Mouse (Mus musculus): ENCODE data around the gene Gm9507. TPM values are rescaled to one million over a fixed set of nuclear protein-coding genes. Genes with fewer than 3 reads are reported as not detected.
"Not testable (repeated sequence)": the region's sequence is repeated elsewhere in the genome, so short reads cannot be mapped to it uniquely, and the experiment has no call there.

The Gm9507 gene
- polyA plus RNA-seq, 1 experiment = not detected

DNA sequence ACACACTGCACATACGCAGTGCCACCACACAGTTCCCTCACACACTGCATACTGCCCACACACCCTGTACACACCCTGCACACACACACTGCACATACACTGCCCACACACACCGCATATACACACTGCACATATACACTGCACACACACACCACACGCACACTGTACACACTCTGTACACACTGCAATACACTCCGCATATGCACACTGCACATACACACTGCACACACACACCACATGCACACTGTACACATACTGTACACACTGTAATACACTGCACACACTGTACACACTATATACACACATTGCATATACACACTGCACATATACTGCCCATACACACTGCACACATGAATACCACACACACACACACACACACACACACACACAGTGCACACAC lies 6.9 kb upstream of the Gm9507 start:
- H3K27me3 ChIP-seq (ENCODE audit: control insufficient read depth) = no peaks in the 10 kb centered on the region
- H3K4me3 ChIP-seq (replicated peaks) = no peak overlapping the region
- no peak for TF ChIP-seq TAL1 (IDR thresholded peaks at IDR 0.05; ENCODE audit: low read length)
- no peak for TF ChIP-seq GATA1 (IDR thresholded peaks at IDR 0.05; ENCODE audit: low read length)
- H3K9me3 ChIP-seq (ENCODE audit: control insufficient read depth, low read length) = no peaks in the 10 kb centered on the region; the same call in 1 of the 2 replicates
- H3K36me3 ChIP-seq (ENCODE audit: control insufficient read depth) = no peaks in the 10 kb centered on the region
- H3K4me1 ChIP-seq (ENCODE audit: control insufficient read depth) = no peaks in the 10 kb centered on the region

DNA sequence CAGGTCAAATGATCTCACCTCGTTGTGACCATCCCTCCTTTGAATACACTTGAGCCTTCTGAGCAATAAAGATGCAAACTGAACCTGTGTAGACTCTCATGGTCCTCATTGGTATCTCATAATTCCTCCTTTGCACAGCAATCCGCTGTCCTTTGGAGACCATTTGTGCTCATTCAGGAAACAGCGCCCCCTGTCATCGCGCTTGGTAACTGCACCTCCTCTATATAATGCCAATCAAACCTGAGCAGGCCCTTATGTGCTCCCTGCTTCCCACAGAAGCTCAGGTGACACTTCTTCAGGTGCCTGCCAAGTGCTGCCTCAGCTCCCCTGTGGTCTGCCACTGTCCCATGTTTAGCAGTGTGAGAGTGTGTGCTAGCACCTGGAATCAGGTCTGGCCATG lies 3.9 kb upstream of the Gm9507 start:
- H3K4me1 ChIP-seq (ENCODE audit: control insufficient read depth) = no peaks in the 10 kb centered on the region
- H3K4me3 ChIP-seq (replicated peaks) = no peak overlapping the region
- H3K9me3 ChIP-seq (ENCODE audit: control insufficient read depth, low read length) = no peaks in the 10 kb centered on the region; the same call in 1 of the 2 replicates
- no peak for TF ChIP-seq TAL1 (IDR thresholded peaks at IDR 0.05; ENCODE audit: low read length)
- no peak for TF ChIP-seq GATA1 (IDR thresholded peaks at IDR 0.05; ENCODE audit: low read length)
- no peaks in the 10 kb centered on the region for H3K27me3 ChIP-seq (ENCODE audit: control insufficient read depth)
- H3K36me3 ChIP-seq (ENCODE audit: control insufficient read depth) = no peaks in the 10 kb centered on the region

DNA sequence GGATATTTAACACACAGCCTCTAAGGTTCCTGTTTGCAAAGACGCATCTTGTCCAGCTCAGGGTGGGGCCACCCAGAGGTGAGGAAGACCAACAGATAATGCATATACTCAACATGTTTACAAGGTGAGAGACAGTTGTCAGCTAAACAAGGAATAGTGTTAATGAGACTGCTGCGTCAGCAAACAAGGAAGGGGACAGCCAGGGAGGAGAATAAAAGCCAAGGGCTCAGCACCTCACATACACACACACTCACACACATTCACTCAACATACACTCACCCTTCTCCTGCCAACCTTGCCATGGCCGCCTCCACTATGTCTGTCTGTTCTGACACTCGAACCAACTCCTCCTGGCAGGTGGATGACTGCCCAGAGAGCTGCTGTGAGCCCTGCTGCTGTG lies 2.7 kb upstream of the Gm9507 start, which contains the start of gene Gm2696:
TSS of gene Gm2696 (plus strand) at position 301 of the 400 bp plus-strand sequence.
- H3K27me3 ChIP-seq (ENCODE audit: control insufficient read depth) = no peaks in the 10 kb centered on the region
- TF ChIP-seq TAL1 (IDR thresholded peaks at IDR 0.05; ENCODE audit: low read length) = no peak
- TF ChIP-seq GATA1 (IDR thresholded peaks at IDR 0.05; ENCODE audit: low read length) = no peak
- no peak within 1 kb of the TSS for H3K4me3 ChIP-seq (replicated peaks)
- H3K36me3 ChIP-seq (ENCODE audit: control insufficient read depth) = no peaks in the 10 kb centered on the region
- H3K9me3 ChIP-seq (ENCODE audit: control insufficient read depth, low read length) = no peaks in the 10 kb centered on the region; the same call in 1 of the 2 replicates
- no peaks in the 10 kb centered on the region for H3K4me1 ChIP-seq (ENCODE audit: control insufficient read depth)

DNA sequence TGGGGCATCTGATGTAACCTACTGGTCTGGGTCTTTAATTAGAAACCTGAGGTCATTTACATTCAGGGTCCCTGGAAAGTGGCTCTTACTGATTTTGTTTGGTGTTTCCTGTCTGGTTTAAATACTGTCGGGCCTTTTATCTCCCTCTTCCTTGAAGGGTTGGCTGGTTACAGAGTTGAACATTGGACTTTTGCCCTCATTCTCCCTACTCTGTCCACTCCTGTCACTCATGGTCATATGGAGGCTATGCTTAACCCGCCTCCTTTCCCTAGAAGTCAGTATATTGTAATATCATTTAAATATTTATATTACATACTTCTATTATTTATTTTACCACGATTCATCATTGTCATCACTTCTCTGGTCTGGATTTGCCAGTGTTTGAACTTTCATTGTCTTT lies 7.5 kb downstream of the Gm9507 start:
- no peak overlapping the region for H3K4me3 ChIP-seq (replicated peaks)

DNA sequence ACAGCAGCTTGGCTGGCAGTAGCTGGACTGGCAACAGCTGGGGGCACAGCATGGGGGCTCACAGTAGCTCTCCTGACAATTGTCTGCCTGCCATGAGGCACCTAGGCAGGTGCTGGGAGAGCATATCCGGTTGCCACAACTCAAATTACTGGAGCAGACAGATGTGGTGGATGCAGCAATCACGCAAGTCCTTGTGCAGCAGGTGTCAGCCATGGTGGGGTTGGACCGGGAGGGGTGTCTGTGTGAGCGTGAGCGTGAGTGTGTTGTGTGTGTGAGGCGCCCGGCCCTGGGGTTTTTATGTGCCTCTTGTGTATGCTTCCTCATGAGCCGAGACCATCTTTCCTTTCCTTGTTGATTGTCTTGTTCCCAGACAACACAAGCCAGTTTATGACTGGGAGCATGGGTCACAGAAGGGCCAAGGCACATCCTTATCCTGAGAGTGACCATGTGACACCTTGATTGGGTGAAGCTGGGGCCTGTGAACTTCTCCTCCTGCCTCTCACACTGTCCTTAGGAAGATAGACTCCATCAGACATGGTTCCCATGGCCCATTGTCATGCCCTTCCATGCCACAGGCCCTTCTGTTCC lies 12.6 kb downstream of the Gm9507 start, which contains the start of gene Gm19668:
TSS of gene Gm19668 (minus strand) at position 213 of the 588 bp plus-strand sequence.
- H3K4me3 ChIP-seq (replicated peaks) = no peak within 1 kb of the TSS
- no peaks in the 10 kb centered on the region for H3K36me3 ChIP-seq (ENCODE audit: control insufficient read depth)
- no peaks in the 10 kb centered on the region for H3K9me3 ChIP-seq (ENCODE audit: control insufficient read depth, low read length)
- no peaks in the 10 kb centered on the region for H3K4me1 ChIP-seq (ENCODE audit: control insufficient read depth)
- H3K27me3 ChIP-seq (ENCODE audit: control insufficient read depth) = no peaks in the 10 kb centered on the region
- TF ChIP-seq TAL1 (IDR thresholded peaks at IDR 0.05; ENCODE audit: low read length) = no peak
- no peak for TF ChIP-seq GATA1 (IDR thresholded peaks at IDR 0.05; ENCODE audit: low read length)

More for the DNA sequence above, 7.5 kb downstream of the Gm9507 start:
- TF ChIP-seq GATA1 (IDR thresholded peaks at IDR 0.05; ENCODE audit: low read length) = no peak
- no peak for TF ChIP-seq TAL1 (IDR thresholded peaks at IDR 0.05; ENCODE audit: low read length)
- Histone ChIP-seq H3K36me3 (ENCODE audit: control insufficient read depth) (no peaks in the 10 kb centered on the region), H3K9me3 (ENCODE audit: control insufficient read depth, low read length) (no peaks in the 10 kb centered on the region; the same call in 1 of the 2 replicates), H3K27me3 (ENCODE audit: control insufficient read depth) (no peaks in the 10 kb centered on the region), H3K4me1 (ENCODE audit: control insufficient read depth) (no peaks in the 10 kb centered on the region)

DNA sequence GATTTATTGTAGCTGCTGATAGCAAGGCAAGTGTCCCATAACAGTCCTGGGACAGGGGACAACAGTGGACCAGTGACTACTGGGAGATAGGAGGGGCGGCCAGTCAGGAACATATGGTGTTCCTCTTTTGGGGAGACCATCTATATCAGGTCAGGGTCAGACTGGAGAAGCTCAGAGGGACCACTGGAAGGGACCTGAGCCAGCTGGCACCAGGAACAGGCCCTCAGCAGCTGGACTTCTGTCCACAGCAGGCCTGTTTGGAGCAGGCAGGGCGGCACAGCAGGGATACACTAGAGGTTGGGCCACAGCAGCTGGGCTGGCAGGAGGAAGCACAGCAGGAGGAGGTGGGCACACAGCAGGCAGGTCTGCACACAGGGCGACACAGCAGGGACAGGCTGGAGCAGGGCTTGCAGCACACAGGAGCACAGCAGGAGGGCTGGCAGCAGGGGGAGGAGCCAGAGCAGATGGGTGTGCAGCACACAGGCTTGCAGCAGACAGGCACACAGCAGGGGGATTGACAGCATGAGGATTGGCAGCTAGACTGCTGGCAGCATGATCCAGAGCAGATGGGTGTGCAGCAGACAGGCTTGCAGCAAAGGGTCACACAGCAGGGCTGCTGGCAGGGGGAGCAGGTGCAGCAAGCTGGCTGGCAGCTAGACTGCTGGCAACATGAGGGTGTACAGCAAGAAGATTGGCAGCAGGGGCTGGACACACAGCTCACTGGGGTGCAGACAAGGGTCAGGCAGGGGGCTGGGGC lies 13.3 kb downstream of the Gm9507 start:
- H3K4me1 ChIP-seq (ENCODE audit: control insufficient read depth); H3K4me3 ChIP-seq (replicated peaks); H3K36me3 ChIP-seq (ENCODE audit: control insufficient read depth); H3K9me3 ChIP-seq (ENCODE audit: control insufficient read depth, low read length); H3K27me3 ChIP-seq (ENCODE audit: control insufficient read depth): not testable (repeated sequence)

DNA sequence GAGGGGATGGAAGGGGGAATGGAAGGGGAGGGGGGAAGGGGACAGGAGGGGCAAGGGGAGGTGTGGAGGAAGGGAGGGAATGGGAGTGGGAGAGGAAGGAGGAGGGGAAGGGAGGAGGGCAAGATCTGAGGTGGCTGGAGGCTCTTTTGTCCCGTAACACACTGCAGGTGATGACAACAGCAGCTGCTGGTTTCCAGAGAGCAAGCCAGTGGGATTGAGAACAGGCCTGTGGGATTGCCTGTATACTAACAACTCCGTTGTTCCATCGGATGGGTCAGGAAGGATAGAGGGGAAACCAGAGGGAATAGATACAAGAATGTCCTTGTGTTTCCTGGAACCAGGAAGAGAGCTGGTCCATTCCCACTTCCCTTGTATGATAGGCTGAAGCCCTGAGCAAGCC lies 14.0 kb downstream of the Gm9507 start:
- Histone ChIP-seq H3K4me1 (ENCODE audit: control insufficient read depth) (no peaks in the 10 kb centered on the region), H3K9me3 (ENCODE audit: control insufficient read depth, low read length) (no peaks in the 10 kb centered on the region)
- TF ChIP-seq TAL1 (IDR thresholded peaks at IDR 0.05; ENCODE audit: low read length) = no peak
- no peak for TF ChIP-seq GATA1 (IDR thresholded peaks at IDR 0.05; ENCODE audit: low read length)

DNA sequence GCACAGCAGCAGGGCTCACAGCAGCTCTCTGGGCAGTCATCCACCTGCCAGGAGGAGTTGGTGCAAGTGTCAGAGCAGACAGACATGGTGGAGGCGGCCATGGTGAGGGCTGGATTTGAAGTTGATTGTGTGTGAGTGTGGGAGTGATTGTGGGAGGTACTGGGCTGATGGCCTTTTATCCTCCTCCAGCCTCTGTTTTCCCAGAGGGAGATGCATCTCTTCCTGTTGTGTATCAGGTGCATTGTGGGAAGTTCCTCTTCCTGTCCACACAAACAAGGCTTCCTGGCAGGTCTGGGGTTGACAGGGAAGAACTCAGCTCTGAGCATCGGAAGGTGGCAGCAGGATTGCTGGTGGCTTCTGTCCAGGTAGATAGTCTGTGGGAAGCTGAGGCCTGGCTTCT lies 16.7 kb downstream of the Gm9507 start, which contains the start of gene Gm9639:
TSS of gene Gm9639 (minus strand) at position 101 of the 400 bp plus-strand sequence.
- Histone ChIP-seq H3K9me3 (ENCODE audit: control insufficient read depth, low read length) (no peaks in the 10 kb centered on the region), H3K36me3 (ENCODE audit: control insufficient read depth) (no peaks in the 10 kb centered on the region), H3K4me1 (ENCODE audit: control insufficient read depth) (no peaks in the 10 kb centered on the region), H3K27me3 (ENCODE audit: control insufficient read depth) (no peaks in the 10 kb centered on the region), H3K4me3 (replicated peaks) (no peak within 1 kb of the TSS)
- TF ChIP-seq TAL1 (IDR thresholded peaks at IDR 0.05; ENCODE audit: low read length) = no peak
- TF ChIP-seq GATA1 (IDR thresholded peaks at IDR 0.05; ENCODE audit: low read length) = no peak

More for the DNA sequence above, 14.0 kb downstream of the Gm9507 start:
- no peak overlapping the region for H3K4me3 ChIP-seq (replicated peaks)
- no peaks in the 10 kb centered on the region for H3K36me3 ChIP-seq (ENCODE audit: control insufficient read depth)
- H3K27me3 ChIP-seq (ENCODE audit: control insufficient read depth) = no peaks in the 10 kb centered on the region

DNA sequence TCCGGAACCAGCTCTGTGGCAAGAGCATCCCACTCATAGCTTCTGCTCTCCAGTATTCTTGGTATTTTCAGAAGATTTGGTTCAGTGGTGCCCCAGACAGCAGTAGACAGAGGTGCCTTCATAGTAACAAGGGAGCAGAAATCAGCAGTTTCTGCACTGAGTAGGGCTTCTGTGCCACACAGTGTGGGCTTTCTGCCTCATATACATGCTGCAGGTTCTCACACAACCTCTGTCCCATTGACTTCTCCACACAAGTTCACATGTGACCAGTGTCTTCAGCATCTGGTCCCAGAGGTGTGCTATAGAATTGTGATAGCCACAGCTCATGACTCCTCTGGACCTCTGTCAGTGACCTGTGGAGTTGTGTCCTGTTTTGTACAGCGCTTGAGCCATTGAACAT lies 23.0 kb downstream of the Gm9507 start:
- Histone ChIP-seq H3K9me3 (ENCODE audit: control insufficient read depth, low read length) (no peaks in the 10 kb centered on the region), H3K36me3 (ENCODE audit: control insufficient read depth) (no peaks in the 10 kb centered on the region)
- TF ChIP-seq GATA1 (IDR thresholded peaks at IDR 0.05; ENCODE audit: low read length) (no peak), TAL1 (IDR thresholded peaks at IDR 0.05; ENCODE audit: low read length) (no peak)

DNA sequence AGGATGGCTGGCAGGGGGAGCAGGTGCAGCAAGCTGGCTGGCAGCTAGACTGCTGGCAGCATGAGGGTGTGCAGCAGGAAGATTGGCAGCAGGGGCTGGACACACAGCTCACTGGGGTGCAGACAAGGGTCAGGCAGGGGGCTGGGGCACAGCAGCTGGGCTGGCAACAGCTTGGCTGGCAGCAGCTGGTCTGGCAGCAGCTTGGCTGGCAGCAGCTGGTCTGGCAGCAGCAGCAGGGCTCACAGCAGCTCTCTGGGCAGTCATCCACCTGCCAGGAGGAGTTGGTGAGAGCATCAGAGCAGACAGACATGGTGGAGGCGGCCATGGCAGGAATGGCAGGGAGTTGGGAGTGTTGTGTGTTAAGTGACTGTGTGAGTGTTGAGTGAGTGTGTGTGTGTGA lies 23.8 kb downstream of the Gm9507 start, which contains the start of gene Gm7137:
TSS of gene Gm7137 (minus strand) at position 325 of the 400 bp plus-strand sequence.
- not testable (repeated sequence) for H3K9me3 ChIP-seq (ENCODE audit: control insufficient read depth, low read length); H3K4me1 ChIP-seq (ENCODE audit: control insufficient read depth); H3K36me3 ChIP-seq (ENCODE audit: control insufficient read depth); H3K27me3 ChIP-seq (ENCODE audit: control insufficient read depth); H3K4me3 ChIP-seq (replicated peaks)

More for the DNA sequence above, 23.0 kb downstream of the Gm9507 start:
- H3K4me3 ChIP-seq (replicated peaks) = no peak overlapping the region
- no peaks in the 10 kb centered on the region for H3K4me1 ChIP-seq (ENCODE audit: control insufficient read depth)
- no peaks in the 10 kb centered on the region for H3K27me3 ChIP-seq (ENCODE audit: control insufficient read depth)

DNA sequence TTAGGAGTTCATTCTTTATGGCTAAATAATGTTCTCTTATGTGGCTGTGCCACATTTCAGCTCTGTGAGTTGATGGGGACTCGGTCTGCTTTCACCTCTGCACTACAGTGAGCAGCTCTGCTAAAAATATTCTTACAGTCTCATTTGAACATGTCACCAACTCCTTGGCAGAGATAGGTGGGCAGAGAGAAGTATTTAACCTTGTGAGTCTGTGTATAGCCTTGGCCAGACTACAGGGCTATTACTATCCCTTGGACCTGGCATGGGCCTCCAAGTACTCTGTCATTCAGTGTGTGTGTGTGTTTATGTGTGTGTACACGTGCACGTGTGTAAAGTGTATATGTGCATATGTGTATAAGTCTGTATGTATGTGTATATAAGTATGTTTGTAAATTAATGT lies 28.2 kb downstream of the Gm9507 start:
- not testable (repeated sequence) for H3K36me3 ChIP-seq (ENCODE audit: control insufficient read depth); H3K4me1 ChIP-seq (ENCODE audit: control insufficient read depth); H3K9me3 ChIP-seq (ENCODE audit: control insufficient read depth, low read length); H3K4me3 ChIP-seq (replicated peaks); H3K27me3 ChIP-seq (ENCODE audit: control insufficient read depth)

DNA sequence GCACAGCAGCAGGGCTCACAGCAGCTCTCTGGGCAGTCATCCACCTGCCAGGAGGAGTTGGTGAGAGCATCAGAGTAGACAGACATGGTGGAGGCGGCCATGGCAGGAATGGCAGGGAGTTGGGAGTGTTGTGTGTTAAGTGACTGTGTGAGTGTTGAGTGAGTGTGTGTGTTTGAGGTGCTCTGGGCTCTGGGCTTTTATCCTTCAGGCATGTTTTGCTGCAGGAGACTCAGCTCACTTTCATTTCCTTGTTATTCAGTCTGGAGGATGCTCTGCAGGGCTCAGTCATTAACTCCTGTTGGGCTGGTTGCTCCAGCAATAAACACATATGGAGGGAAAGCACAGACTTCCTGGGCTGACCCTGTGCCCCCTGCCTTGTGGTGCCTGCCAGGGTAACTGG lies 29.2 kb downstream of the Gm9507 start, which contains the start of gene Gm3250:
TSS of gene Gm3250 (minus strand) at position 101 of the 400 bp plus-strand sequence.
- not testable (repeated sequence) for H3K9me3 ChIP-seq (ENCODE audit: control insufficient read depth, low read length); H3K4me3 ChIP-seq (replicated peaks); H3K4me1 ChIP-seq (ENCODE audit: control insufficient read depth); H3K36me3 ChIP-seq (ENCODE audit: control insufficient read depth); H3K27me3 ChIP-seq (ENCODE audit: control insufficient read depth)

DNA sequence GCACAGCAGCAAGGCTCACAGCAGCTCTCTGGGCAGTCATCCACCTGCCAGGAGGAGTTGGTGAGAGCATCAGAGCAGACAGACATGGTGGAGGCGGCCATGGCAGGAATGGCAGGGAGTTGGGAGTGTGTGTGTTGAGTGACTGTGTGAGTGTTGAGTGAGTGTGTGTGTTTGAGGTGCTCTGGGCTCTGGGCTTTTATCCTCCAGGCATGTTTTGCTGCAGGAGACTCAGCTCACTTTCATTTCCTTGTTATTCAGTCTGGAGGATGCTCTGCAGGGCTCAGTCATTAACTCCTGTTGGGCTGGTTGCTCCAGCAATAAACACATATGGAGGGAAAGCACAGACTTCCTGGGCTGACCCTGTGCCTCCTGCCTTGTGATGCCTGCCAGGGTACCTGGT lies 34.8 kb downstream of the Gm9507 start, which contains the start of gene Gm7138:
TSS of gene Gm7138 (minus strand) at position 101 of the 400 bp plus-strand sequence.
- H3K4me1 ChIP-seq (ENCODE audit: control insufficient read depth); H3K9me3 ChIP-seq (ENCODE audit: control insufficient read depth, low read length); H3K4me3 ChIP-seq (replicated peaks); H3K36me3 ChIP-seq (ENCODE audit: control insufficient read depth); H3K27me3 ChIP-seq (ENCODE audit: control insufficient read depth): not testable (repeated sequence)
